Mouse (Mus musculus): ENCODE data around the gene Gm20388. TPM values are rescaled to one million over a fixed set of nuclear protein-coding genes. Genes with fewer than 3 reads are reported as not detected.
A peak's percentile ranks its signal among the peaks of the same experiment; 100 is the strongest.

Gm20388 gene
- polyA plus RNA-seq, 1 experiment from 2014 or later, result not detected

DNA sequence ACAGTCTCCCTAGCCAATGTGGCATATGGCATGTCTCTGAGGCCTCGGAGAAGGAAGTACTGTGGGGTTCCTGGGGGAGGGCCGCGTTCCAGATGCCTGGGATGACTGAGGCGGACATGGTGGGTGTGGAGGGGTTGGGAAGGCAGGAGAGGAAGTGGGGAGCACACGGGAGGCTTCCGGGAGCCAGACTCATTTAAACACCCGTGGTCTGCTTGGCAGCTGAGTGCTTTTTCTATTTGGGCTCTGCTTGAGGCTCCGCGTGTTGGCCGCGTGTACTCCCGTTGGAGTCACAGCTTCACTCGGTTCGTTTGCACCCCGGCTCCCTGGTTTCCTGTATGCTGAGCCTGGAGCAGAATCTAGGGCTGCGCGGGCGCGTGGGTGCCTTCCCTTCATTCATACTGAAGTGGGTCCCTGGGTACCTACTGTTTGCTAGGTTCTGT lies 357.9 kb downstream of the Gm20388 start:
- H3K4me2 ChIP-seq (replicated peaks; ENCODE audit: low read depth), result no peak overlapping the region
- ATAC-seq (ENCODE audit: low FRiP score, low TSS enrichment) (no peak), DNase-seq (ENCODE audit: low spot score) (no peak)
- WGBS, result 32% methylated on average over 19 of the region's 19 CpGs
- no peak overlapping the region for H3K4me3 ChIP-seq (ENCODE audit: low read depth, low read length)
- H3K4me1 ChIP-seq (replicated peaks; ENCODE audit: control insufficient read depth, insufficient read depth), result peaks cover 8% of the 10 kb centered on the region
- H3K9ac ChIP-seq (ENCODE audit: low read length), result no peak overlapping the region
- no peak overlapping the region for H3K27ac ChIP-seq (replicated peaks)
- TF ChIP-seq CTCF (IDR thresholded peaks at IDR 0.05; ENCODE audit: low read depth), result no peak
- TF ChIP-seq EP300 (optimal IDR thresholded peaks at IDR 0.05), result no peak
- H3K36me3 ChIP-seq (ENCODE audit: control insufficient read depth, insufficient read depth, low read length), result no peaks in the 10 kb centered on the region
- H3K9me3 ChIP-seq (ENCODE audit: control insufficient read depth, low read length), result no peaks in the 10 kb centered on the region
- no peaks in the 10 kb centered on the region for H3K27me3 ChIP-seq (ENCODE audit: control insufficient read depth, insufficient read depth, low read length)

GRCm38 (mm10) chr8:120270449-120270848 lies 359.8 kb downstream of the Gm20388 start:
- H3K4me2 ChIP-seq (replicated peaks; ENCODE audit: low read depth), result no peak overlapping the region
- TF ChIP-seq EP300 (optimal IDR thresholded peaks at IDR 0.05) (no peak), CTCF (IDR thresholded peaks at IDR 0.05; ENCODE audit: low read depth) (0 out of 2 replicates have a peak, but pooled peaks have one; percentile 14)

GRCm38 (mm10) chr8:120273430-120273829 lies 362.8 kb downstream of the Gm20388 start:
- peaks cover 19% of the 10 kb centered on the region for H3K4me1 ChIP-seq (replicated peaks; ENCODE audit: control insufficient read depth, insufficient read depth)
- no peak for ATAC-seq (ENCODE audit: low FRiP score, low TSS enrichment)
- TF ChIP-seq EP300 (optimal IDR thresholded peaks at IDR 0.05) (no peak), CTCF (IDR thresholded peaks at IDR 0.05; ENCODE audit: low read depth) (no peak)

More at GRCm38 (mm10) chr8:120270449-120270848, 359.8 kb downstream of the Gm20388 start:
- Histone ChIP-seq H3K9ac (ENCODE audit: low read length) (no peak overlapping the region), H3K36me3 (ENCODE audit: control insufficient read depth, insufficient read depth, low read length) (no peaks in the 10 kb centered on the region), H3K27ac (replicated peaks) (no peak overlapping the region), H3K4me3 (ENCODE audit: low read depth, low read length) (no peak overlapping the region), H3K9me3 (ENCODE audit: control insufficient read depth, low read length) (no peaks in the 10 kb centered on the region), H3K4me1 (replicated peaks; ENCODE audit: control insufficient read depth, insufficient read depth) (peaks cover 5% of the 10 kb centered on the region), H3K27me3 (ENCODE audit: control insufficient read depth, insufficient read depth, low read length) (no peaks in the 10 kb centered on the region)
- no peak for DNase-seq (ENCODE audit: low spot score)
- 57% methylated on average over 13 of the region's 13 CpGs for WGBS
- no peak for ATAC-seq (ENCODE audit: low FRiP score, low TSS enrichment)

DNA sequence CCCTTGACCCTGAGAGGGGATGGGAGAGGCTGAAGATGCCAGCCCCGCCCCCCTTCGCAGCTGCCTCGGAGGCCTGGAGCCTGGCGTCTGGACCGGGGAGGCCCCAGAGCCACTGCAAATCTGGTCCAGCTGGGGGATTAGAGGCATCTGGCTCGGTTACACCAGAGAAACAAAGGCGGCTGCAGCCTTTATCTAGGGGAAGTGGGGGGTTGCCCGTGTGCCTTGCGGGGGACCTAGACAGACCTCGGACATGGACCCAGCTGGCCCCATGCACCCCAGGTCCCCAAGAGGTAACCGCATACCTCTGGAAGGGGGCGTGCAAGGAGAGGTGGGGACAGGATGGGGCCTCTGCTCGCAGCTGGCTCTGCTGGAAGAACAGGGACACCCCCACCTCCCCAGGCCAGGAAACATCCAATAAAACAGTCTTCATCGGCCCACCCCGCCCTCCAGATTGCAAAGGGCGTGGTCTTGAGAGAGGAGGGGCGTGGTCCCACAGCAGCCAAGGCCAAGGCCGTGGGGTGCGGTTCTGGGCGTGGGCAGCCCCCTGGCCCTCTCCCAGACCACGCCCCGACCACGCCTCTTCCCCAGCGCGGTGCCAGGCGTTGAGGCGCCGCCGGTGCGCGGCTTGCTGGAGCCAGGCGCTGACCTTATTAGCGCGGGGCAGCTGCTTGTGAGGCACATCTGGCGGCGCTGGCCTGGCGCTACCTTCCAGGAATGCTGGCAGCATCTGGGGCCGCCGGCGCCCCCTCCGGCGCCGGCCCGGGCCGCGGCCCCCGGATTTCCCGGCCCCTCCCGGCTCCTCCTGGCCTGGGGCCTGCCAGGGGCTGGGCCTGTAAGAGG lies 365.6 kb downstream of the Gm20388 start:
- under 1% methylated on average over 49 of the region's 49 CpGs for WGBS
- Histone ChIP-seq H3K4me2 (replicated peaks; ENCODE audit: low read depth) (peak overlapping the region; percentile 77), H3K27ac (replicated peaks) (peak overlapping the region; percentile 88), H3K9me3 (ENCODE audit: control insufficient read depth, low read length) (no peaks in the 10 kb centered on the region), H3K27me3 (ENCODE audit: control insufficient read depth, insufficient read depth, low read length) (no peaks in the 10 kb centered on the region), H3K4me1 (replicated peaks; ENCODE audit: control insufficient read depth, insufficient read depth) (peaks cover 18% of the 10 kb centered on the region), H3K36me3 (ENCODE audit: control insufficient read depth, insufficient read depth, low read length) (no peaks in the 10 kb centered on the region), H3K4me3 (ENCODE audit: low read depth, low read length) (peak overlapping the region; percentile 37), H3K9ac (ENCODE audit: low read length) (peak overlapping the region; percentile 62)
- peak; percentile 96 for DNase-seq (ENCODE audit: low spot score)
- peak; percentile 89 for ATAC-seq (ENCODE audit: low FRiP score, low TSS enrichment)
- TF ChIP-seq CTCF (IDR thresholded peaks at IDR 0.05; ENCODE audit: low read depth) (no peak), EP300 (optimal IDR thresholded peaks at IDR 0.05) (peak; percentile 39)

More at GRCm38 (mm10) chr8:120273430-120273829, 362.8 kb downstream of the Gm20388 start:
- Histone ChIP-seq H3K27ac (replicated peaks) (no peak overlapping the region), H3K9ac (ENCODE audit: low read length) (no peak overlapping the region), H3K36me3 (ENCODE audit: control insufficient read depth, insufficient read depth, low read length) (no peaks in the 10 kb centered on the region), H3K4me3 (ENCODE audit: low read depth, low read length) (no peak overlapping the region), H3K27me3 (ENCODE audit: control insufficient read depth, insufficient read depth, low read length) (no peaks in the 10 kb centered on the region), H3K9me3 (ENCODE audit: control insufficient read depth, low read length) (no peaks in the 10 kb centered on the region), H3K4me2 (replicated peaks; ENCODE audit: low read depth) (no peak overlapping the region)
- 84% methylated on average over 4 of the region's 4 CpGs for WGBS
- DNase-seq (ENCODE audit: low spot score), result no peak

- TF ChIP-seq CTCF (IDR thresholded peaks at IDR 0.05; ENCODE audit: low read depth) (peak; percentile 67), EP300 (optimal IDR thresholded peaks at IDR 0.05) (no peak)
- Histone ChIP-seq H3K27me3 (ENCODE audit: control insufficient read depth, insufficient read depth, low read length) (no peaks in the 10 kb centered on the region), H3K9me3 (ENCODE audit: control insufficient read depth, low read length) (no peaks in the 10 kb centered on the region), H3K4me3 (ENCODE audit: low read depth, low read length) (peak overlapping the region; percentile 37), H3K36me3 (ENCODE audit: control insufficient read depth, insufficient read depth, low read length) (no peaks in the 10 kb centered on the region), H3K4me1 (replicated peaks; ENCODE audit: control insufficient read depth, insufficient read depth) (peaks cover 18% of the 10 kb centered on the region), H3K27ac (replicated peaks) (peak overlapping the region; percentile 88), H3K4me2 (replicated peaks; ENCODE audit: low read depth) (peak overlapping the region; percentile 77), H3K9ac (ENCODE audit: low read length) (peak overlapping the region; percentile 62)
- DNase-seq (ENCODE audit: low spot score), result no peak
- WGBS, result 12% methylated on average over 16 of the region's 16 CpGs
- ATAC-seq (ENCODE audit: low FRiP score, low TSS enrichment), result peak; percentile 0; the same call in 1 of the 2 replicates
Observed at GRCm38 (mm10) chr8:120276891-120277426, 366.3 kb downstream of the Gm20388 start.

- no peak for DNase-seq (ENCODE audit: low spot score)
- TF ChIP-seq CTCF (IDR thresholded peaks at IDR 0.05; ENCODE audit: low read depth), result no peak
- TF ChIP-seq EP300 (optimal IDR thresholded peaks at IDR 0.05), result no peak
- H3K27me3 ChIP-seq (ENCODE audit: control insufficient read depth, insufficient read depth, low read length), result no peaks in the 10 kb centered on the region
- ATAC-seq (ENCODE audit: low FRiP score, low TSS enrichment), result no peak
- no peak overlapping the region for H3K4me2 ChIP-seq (replicated peaks; ENCODE audit: low read depth)
- H3K9me3 ChIP-seq (ENCODE audit: control insufficient read depth, low read length), result no peaks in the 10 kb centered on the region
- H3K4me1 ChIP-seq (replicated peaks; ENCODE audit: control insufficient read depth, insufficient read depth), result peaks cover 21% of the 10 kb centered on the region
- 56% methylated on average over 14 of the region's 14 CpGs for WGBS
- H3K27ac ChIP-seq (replicated peaks), result peak overlapping the region; percentile 65
- no peak overlapping the region for H3K4me3 ChIP-seq (ENCODE audit: low read depth, low read length)
- no peak overlapping the region for H3K9ac ChIP-seq (ENCODE audit: low read length)
- no peaks in the 10 kb centered on the region for H3K36me3 ChIP-seq (ENCODE audit: control insufficient read depth, insufficient read depth, low read length)
Observed at GRCm38 (mm10) chr8:120278009-120278408, 367.4 kb downstream of the Gm20388 start.
